Mouse (Mus musculus) kidney, postnatal 25 days (tissue): ENCODE measurements around the gene Sgpp2.

Experiments
- DNase-seq, 2 experiments: peaks; one replicate each; pipeline ENCODE4 v3.0.0; 2021; ENCODE audit warnings: mixed read lengths in 2 of 2

The Sgpp2 gene

DNA sequence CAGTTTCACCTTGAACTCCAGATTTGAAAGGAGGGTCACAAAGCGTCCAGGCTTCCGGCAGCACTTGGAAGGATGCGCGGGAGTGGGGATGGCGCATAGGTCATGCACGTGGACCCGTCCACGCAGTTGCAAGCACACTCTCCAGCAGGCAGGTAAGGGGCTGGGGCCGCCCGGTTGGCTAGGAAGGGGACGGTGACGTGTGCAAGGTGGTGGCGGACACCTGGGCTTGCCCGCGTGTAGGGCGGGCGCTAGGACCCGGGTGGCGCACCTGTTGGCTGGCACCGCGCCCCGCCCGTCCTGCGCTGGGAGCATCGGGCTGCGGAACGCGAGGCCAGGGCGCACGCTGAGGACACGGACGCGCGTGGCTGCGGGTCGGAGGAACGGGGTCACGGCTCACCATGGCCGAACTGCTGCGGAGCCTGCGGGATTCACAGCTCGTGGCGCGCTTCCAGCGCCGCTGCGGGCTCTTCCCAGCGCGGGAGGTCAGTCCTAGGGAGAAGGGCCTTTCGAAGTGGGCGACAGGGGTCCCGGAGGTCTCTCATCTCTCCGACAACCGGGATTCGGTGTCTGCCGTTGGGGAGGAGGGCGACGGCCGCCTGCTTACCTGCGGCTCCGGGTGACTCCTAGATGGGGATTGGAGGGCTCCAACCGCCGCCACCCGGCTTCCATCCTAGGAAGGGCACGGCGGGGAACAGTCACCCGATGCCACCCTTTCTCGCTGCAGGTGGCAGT is at the start of gene Sgpp2:
Gene Sgpp2, plus strand, starts transcription at position 325 of the 732 bp plus-strand sequence.
- peak; percentile 78 to 88 for DNase-seq

- DNase-seq = peak; percentile 6 to 38
These were observed 42.6 kb upstream of the Sgpp2 start for GRCm38 (mm10) chr1:78267519-78267918.

DNA sequence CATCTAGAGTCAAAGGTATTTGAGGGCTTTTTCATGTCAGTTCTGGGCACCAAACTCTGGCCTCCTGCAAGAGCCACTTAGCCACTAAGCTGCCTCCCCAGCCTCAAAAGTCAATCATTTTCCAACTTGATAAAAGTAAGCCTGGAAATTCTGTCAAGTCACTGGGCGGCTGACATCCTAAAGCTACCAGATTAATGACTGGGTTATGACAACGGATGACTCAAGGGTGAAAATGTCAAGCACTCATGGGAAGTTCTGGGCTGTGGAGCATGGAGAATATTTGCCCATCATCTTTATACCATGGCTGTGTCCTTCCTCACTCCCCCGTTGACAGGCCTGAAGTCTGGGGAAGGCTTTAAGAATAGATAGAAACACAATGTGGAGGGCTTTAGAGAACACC is 37.2 kb upstream of the Sgpp2 start:
- no peak for DNase-seq

GRCm38 (mm10) chr1:78279128-78279527 is 31.0 kb upstream of the Sgpp2 start:
- no peak for DNase-seq

DNA sequence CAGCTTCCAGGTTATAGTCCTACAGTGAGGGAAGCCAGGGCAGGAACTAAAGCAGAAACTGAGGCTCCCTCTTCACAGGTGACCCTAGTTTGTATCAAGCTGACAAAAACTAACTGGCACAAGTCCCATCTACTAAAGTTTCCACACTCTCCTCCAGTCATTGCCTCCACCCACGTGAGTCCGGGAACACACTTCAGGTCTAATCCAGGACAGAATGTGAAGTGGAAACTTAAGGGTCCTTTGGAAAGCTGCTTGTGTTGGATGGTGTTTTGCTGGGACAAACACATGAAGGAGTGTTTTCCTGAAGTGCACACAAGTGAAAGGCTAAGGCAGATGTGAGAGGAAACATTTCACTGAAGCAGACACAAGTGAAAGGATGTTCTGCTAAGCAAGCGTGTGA is 17.7 kb upstream of the Sgpp2 start:
- DNase-seq = no peak

DNA sequence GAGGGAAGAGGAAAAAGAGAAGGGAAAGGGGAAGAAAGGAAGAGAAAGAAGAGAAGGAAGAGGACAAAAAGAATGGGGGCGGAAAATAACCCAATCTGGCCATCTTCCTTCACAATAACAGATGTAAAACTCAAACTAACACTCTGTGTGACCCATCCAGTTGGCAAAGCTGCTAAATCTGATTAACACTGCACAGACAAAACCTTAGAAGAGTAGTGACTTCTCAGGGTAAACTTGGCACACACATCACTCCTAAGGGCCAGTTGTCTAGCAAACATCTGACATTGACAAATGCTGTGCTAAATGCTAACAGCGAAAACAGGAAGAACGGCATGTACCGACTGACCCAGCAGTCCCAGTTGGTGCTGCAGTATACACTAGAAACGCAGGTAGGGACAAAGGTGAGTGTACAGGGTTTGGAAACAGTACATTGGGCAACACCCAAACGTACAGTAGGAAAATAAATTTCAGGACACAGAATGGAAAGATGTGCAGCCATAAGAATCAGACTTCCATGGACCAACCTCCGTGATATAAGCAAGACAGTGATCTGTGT is 10.4 kb upstream of the Sgpp2 start:
- no peak for DNase-seq

DNA sequence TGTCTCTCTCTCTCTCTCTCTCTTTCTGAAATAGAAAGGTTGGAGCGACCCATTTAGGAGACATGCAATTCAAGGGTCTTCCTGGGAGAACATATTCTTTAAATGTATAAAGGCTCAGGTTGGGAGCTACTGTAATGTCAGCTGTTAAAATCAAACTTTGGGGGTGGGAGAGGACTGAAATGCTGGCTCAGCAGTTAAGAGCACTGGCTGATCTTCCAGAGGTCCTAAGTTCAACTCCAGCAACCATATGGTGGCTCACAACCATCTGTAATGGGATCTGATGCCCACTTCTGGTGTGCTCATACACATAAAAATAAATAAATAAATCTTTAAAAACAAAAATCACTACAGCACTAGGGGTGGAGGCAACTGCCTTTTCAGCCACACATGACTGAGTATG is 1.5 kb upstream of the Sgpp2 start:
- DNase-seq = no peak

GRCm38 (mm10) chr1:78309280-78309679 is 865 bp upstream of the Sgpp2 start:
- DNase-seq = peak; percentile 4 to 50

GRCm38 (mm10) chr1:78310861-78311341 is 756 bp downstream of the Sgpp2 start:
- DNase-seq = peak; percentile 51 to 66

GRCm38 (mm10) chr1:78311482-78311881 is 1.3 kb downstream of the Sgpp2 start:
- no peak for DNase-seq

GRCm38 (mm10) chr1:78312917-78313316 is 2.8 kb downstream of the Sgpp2 start:
- no peak for DNase-seq

- DNase-seq = no peak
These were observed 3.8 kb downstream of the Sgpp2 start for GRCm38 (mm10) chr1:78313961-78314360.

DNA sequence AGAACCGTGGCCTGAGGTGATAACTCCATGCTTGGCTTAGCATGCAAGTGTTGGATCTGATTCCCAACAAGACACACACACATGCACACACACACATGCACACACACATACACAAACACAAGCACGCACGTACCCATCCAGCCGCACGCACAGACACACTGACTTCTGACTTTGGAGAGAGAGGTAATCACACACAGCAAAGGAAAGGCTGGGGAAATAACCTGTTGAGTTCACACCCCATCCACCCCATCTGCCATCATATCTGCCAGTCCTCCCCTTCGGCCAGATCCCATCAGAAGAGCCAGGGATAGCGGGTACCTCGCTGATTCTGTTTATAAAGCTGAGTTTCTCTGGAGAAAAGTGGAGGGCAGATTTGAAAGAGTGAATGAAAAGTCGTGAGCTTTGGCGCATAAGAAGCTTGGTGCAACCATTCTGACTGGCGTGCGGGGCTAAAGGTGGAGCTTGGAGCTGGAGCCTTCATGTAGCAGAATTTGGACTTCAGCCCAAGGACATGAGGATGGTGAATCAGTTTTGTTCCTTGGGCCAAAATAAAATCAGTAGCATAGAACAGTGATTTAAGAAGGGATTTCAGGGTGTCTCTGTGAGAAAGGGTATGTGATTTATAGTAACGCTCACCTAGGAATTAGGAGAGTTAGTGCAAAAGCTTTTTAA is 8.1 kb downstream of the Sgpp2 start:
- peak in 1 of 2 experiments; percentile 13 for DNase-seq

GRCm38 (mm10) chr1:78320291-78320690 is 10.1 kb downstream of the Sgpp2 start:
- DNase-seq = peak in 1 of 2 experiments; percentile 20

DNA sequence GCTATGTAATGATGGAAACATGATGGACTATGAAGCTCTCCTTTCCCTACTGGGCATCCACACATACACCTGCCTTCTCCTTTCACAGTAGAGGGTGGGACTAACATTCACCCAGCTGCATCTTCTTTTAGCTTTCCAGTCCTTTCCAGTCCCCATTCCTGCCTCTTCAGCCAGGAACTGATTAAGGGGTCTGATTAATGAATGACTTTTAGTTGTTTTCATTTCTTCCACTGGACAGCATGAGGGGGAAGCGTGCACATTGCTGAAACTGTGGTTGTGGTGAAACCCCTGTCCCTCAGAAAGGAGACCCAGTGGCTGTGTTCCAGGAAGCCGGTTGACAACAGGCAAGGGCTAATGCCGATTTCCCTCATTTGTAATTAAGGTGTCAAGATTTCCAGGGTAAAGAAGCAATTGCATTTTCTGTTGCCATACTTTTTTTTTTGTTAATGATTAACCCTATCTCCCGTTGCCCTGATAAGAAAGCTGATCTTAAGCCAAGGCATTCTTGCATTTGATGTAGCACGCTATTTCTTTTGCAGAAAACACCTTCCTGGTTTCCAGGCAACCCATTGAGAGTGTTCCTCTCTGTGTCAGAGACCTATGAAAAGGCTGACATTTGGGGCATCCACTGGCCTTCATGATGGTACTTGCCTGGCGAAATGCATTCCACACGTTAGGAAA is 12.1 kb downstream of the Sgpp2 start:
- DNase-seq = peak in 1 of 2 experiments; percentile 41

DNA sequence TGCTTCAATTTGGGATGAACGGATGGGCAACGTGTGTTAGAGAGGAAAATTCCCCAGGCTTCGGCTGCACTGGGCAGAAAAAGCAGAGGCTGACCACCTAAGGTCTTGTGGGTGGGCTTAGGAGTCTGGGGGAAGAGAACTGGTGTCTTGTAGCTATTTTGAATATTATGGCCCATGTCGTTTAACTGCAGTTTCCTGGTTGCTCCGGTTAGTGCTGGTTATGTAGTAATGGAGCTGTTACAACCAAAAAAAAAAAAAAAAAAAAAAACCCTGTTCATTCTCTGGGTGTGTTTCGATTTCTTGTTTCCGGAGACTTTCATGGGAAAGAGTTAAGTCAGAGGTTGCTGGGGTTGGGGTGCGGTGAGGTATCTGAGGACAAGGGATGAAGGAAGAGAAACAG is 12.7 kb downstream of the Sgpp2 start:
- DNase-seq = peak in 1 of 2 experiments; percentile 21

DNA sequence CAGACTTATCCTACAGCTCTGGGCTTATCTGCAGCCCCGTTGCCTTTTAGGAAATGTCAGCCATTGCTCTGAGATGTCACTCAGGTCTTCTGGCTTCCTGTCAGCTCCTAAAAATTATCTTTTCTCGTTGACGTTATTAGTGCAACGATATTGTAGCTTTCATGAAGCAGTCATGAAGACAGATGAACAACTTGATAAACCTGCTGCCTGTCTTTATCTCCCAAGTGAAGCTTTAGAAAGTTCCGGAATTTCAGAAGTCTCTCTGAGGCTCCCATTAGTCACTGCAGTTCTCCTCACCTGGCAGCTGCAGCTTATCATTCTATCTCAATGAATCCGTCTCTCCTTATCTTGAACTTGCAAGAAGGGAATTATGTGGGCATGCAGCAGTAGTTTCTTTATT is 13.9 kb downstream of the Sgpp2 start:
- DNase-seq = peak in 1 of 2 experiments; percentile 9

- DNase-seq = peak in 1 of 2 experiments; percentile 15
These were observed 15.7 kb downstream of the Sgpp2 start for GRCm38 (mm10) chr1:78325851-78326250.

DNA sequence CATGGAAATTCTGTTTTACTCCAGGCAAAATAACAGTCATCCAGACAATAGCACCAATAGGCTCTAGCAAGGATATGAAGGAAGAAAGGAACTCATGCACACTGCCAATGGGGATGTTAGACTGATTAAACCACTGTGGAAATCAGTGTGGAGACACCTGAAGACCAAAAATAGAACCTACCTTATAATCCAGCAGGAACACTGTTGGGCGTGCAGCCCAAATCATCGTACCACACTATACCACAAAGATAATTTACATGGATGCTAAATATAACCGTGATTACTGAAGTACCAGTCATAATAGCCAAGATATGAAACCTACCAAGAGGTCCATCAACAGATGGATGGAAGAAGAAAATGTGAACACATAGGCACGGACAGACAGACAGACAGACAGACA is 18.5 kb downstream of the Sgpp2 start:
- DNase-seq = no peak

DNA sequence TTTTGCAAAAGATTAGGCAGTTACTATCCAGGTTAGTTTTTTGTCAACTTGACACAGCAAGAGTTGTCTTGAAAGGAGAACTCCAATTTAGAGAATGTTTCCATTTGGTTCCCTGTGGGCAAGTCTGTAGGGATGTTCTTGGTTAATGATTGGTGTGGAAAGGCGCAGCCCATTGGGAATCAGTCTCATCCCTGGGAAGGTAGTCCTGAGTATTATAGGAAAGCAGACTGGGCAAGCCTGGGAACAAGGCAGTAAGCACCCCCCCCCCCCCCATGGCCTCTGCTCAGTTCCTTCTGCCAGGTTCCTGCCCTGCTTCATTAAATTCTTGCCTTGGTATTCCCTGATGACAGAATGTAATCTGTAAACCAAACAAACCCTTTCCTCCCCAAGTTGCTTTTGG is 19.7 kb downstream of the Sgpp2 start:
- no peak for DNase-seq

DNA sequence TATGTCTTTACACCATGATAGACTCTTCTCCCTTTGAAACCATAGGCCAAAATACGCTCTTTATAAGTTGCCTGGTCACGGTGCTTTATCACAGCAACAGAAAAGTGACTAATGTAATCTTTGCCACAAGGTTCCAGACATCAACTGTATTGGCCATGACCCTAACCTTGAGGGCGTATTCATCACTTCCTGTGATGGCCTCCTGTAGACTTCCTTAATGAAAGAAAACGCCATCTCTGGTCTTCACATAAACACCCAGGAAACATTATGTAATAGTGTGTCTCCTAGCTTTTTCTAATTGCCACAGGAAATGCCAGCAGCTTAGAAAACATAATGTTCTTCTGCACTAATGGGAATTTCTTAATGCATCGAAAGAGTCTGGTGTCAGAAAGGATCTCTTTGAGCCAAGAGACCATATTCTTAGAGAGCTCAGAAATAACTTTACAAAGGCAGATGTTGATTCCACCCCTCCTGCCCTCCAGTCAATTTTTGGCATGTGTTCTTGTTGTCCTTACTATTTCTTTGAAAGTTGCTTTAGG is 20.5 kb downstream of the Sgpp2 start:
- DNase-seq = no peak

GRCm38 (mm10) chr1:78337726-78338125 is 27.6 kb downstream of the Sgpp2 start:
- peak in 1 of 2 experiments; percentile 22 for DNase-seq

DNA sequence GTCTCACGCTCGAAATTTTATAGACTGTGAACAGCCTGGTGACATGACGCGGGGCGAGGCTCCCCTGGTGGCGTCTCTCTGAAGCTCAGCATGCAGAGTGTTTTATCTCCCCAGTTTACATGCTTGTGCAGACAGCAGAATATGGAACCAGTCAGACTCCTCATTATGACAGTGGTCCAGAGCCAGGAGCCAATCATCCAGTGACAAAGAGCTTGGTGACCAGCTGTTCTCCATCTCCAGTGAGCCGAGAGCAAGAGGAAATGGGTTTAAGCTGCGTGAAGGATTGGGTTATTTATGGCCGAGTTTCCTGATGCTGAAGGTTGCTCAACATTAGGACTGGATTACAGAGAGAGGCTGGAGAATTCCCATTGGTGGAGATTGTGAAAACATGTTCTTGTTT is 28.1 kb downstream of the Sgpp2 start:
- DNase-seq = peak; percentile 32 to 61
